Mouse (Mus musculus) testis, adult 10 weeks (tissue): ENCODE measurements around the gene Rxylt1. TPM values are rescaled to one million over a fixed set of nuclear protein-coding genes. Genes with fewer than 3 reads are reported as not detected.

Source experiments
- polyA plus RNA-seq: library from polyadenylated mRNA; stranded (reverse); fragments of 350-450 nt; fragmentation: Illumina TruSeq; extraction: RNeasy Lipid Tissue Mini Kit (QIAGEN cat#74804); gene quantifications from one replicate; pipeline ENCODE4 v1.2.3, GENCODE M21; 2014; ENCODE audit warnings: low read depth, low replicate concordance

The Rxylt1 gene
- 46.0 TPM for polyA plus RNA-seq

DNA sequence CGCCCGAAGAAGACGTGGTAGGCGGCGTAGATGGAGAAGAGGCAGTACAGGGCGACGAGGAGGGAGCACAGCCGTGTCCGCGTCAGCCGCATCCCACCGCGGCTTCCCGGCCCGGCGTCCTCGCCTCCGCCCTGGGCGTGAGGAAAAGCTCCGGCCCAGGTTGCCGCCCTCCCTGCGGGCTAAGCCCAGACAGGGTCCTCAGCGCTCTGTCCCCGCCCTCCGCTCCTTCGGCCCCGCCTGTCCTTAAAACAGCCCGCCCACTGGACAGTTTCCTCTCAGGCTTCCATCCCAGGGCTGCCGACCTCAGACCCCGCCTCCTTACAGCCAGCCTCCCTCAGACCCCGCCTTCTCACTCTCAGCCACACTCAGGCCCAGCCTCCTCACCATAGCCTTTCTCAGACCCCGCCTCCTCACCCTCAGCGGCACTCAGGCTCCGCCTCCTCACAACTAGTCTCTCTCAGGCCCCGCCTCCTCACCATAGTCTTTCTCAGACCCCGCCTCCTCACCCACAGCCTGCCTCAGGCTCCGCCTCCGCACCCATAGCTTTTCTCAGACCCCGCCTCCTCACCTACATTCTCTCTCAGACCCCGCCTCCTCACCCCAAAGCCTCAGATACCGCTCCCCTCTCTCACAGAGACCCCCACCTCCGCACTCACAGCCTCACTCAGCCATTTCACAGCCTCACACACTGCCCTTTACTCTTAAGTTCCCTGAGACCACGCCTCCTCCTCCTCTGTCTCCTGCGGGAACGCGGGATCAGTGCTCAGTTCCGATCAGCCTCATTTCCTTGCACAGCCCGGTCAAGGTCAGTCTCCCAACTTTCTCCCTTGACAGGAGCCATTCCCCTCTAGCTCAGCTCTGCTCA, at the start of gene Rxylt1:
TSS of gene Rxylt1 (minus strand) at position 392 of the 865 bp plus-strand sequence.

DNA sequence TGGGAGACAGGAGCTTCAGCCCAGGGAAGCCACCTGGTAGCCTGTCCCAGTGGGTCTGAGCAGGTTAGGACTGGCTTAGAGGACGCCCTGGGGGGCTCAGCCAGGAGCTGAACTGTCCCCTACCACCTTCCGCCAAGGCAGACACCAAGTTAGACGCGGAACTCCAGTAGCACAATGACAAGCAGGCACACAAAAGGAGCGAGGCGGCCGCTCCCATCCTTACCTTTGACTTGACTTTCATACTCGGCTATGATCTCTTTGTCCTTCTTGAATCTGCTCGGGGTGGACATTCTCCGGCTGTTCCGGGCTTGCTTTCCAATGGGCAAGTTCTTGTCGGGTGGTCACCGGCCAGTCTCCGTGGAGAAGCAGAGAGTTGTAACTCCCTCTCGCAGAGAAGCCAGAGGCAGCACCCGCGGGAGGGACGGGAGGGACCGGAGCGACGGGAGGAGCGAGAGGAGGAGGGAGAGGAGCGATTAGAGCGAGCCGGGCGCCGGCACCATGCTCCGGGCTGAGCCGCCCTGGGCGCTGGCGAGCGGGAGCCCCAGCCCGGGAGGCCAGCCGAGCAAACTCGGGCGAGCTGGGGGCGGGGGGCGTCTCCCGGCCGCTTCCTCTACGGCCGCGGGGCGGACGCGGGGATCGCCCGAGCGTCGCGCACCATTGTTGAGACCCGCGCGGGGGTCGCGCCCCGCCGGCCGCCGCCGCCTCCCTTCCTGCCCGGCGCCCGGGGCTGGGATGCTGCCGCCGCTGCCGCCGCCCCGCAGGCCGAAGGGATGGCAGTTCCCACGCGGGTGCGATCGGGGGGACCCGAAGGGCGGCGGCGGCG, 50.1 kb downstream of the Rxylt1 start, which contains the start of gene Srgap1:
TSS of gene Srgap1 (minus strand) at position 412 of the 823 bp plus-strand sequence.

Other genes with a start within 250 kb of the Rxylt1 start
- gene Srgap1, start 50.1 kb downstream of the Rxylt1 start, polyA plus RNA-seq: 2.4 TPM